Mouse (Mus musculus): ENCODE data around the gene Recql5. TPM values are rescaled to one million over a fixed set of nuclear protein-coding genes. Genes with fewer than 3 reads are reported as not detected.
A peak's percentile ranks its signal among the peaks of the same experiment; 100 is the strongest.

Gene Recql5
- polyA plus RNA-seq, 1 experiment from 2014 or later, result 20.2 TPM

- H3K27ac ChIP-seq (ENCODE audit: low read length), result no peak overlapping the region
- H3K4me2 ChIP-seq (replicated peaks; ENCODE audit: low read depth, low read length), result no peak overlapping the region
- H3K36me3 ChIP-seq (ENCODE audit: control insufficient read depth, insufficient read depth, low read length), result no peaks in the 10 kb centered on the region
- H3K9me3 ChIP-seq (ENCODE audit: control insufficient read depth, low read depth, low read length), result no peaks in the 10 kb centered on the region
- 71% methylated on average over 8 of the region's 8 CpGs for WGBS
- no peak overlapping the region for H3K9ac ChIP-seq (replicated peaks; ENCODE audit: low read depth, low read length)
- ATAC-seq (ENCODE audit: insufficient number of reproducible peaks, insufficient read depth, low FRiP score, low read depth), result no peak
- no peaks in the 10 kb centered on the region for H3K27me3 ChIP-seq (ENCODE audit: control insufficient read depth, insufficient read depth, low read length)
- no peak overlapping the region for H3K4me3 ChIP-seq (ENCODE audit: low read depth, low read length)
- no peaks in the 10 kb centered on the region for H3K4me1 ChIP-seq (ENCODE audit: control insufficient read depth, insufficient read depth, low read length)
These were observed 55.2 kb downstream of the Recql5 start for GRCm38 (mm10) chr11:115878071-115878470.

- H3K9ac ChIP-seq (replicated peaks; ENCODE audit: low read depth, low read length), result no peak overlapping the region
- ATAC-seq (ENCODE audit: insufficient number of reproducible peaks, insufficient read depth, low FRiP score, low read depth), result no peak; the same call in 1 of the 2 replicates
- no peak overlapping the region for H3K4me2 ChIP-seq (replicated peaks; ENCODE audit: low read depth, low read length)
- H3K27me3 ChIP-seq (ENCODE audit: control insufficient read depth, insufficient read depth, low read length), result no peaks in the 10 kb centered on the region
- 43% methylated on average over 6 of the region's 6 CpGs for WGBS
- no peaks in the 10 kb centered on the region for H3K9me3 ChIP-seq (ENCODE audit: control insufficient read depth, low read depth, low read length)
- no peaks in the 10 kb centered on the region for H3K36me3 ChIP-seq (ENCODE audit: control insufficient read depth, insufficient read depth, low read length)
- H3K4me1 ChIP-seq (ENCODE audit: control insufficient read depth, insufficient read depth, low read length), result no peaks in the 10 kb centered on the region
- H3K27ac ChIP-seq (ENCODE audit: low read length), result no peak overlapping the region
- H3K4me3 ChIP-seq (ENCODE audit: low read depth, low read length), result no peak overlapping the region
These were observed 56.0 kb downstream of the Recql5 start for GRCm38 (mm10) chr11:115877174-115877755.

- no peaks in the 10 kb centered on the region for H3K36me3 ChIP-seq (ENCODE audit: control insufficient read depth, insufficient read depth, low read length)
- H3K9ac ChIP-seq (replicated peaks; ENCODE audit: low read depth, low read length), result no peak overlapping the region
- no peaks in the 10 kb centered on the region for H3K4me1 ChIP-seq (ENCODE audit: control insufficient read depth, insufficient read depth, low read length)
- no peaks in the 10 kb centered on the region for H3K27me3 ChIP-seq (ENCODE audit: control insufficient read depth, insufficient read depth, low read length)
- no peak overlapping the region for H3K4me3 ChIP-seq (ENCODE audit: low read depth, low read length)
- 86% methylated on average over 5 of the region's 5 CpGs for WGBS
- no peak overlapping the region for H3K27ac ChIP-seq (ENCODE audit: low read length)
- ATAC-seq (ENCODE audit: insufficient number of reproducible peaks, insufficient read depth, low FRiP score, low read depth), result no peak
- no peaks in the 10 kb centered on the region for H3K9me3 ChIP-seq (ENCODE audit: control insufficient read depth, low read depth, low read length)
- H3K4me2 ChIP-seq (replicated peaks; ENCODE audit: low read depth, low read length), result no peak overlapping the region
These were observed 56.8 kb downstream of the Recql5 start for GRCm38 (mm10) chr11:115876438-115876837.

DNA sequence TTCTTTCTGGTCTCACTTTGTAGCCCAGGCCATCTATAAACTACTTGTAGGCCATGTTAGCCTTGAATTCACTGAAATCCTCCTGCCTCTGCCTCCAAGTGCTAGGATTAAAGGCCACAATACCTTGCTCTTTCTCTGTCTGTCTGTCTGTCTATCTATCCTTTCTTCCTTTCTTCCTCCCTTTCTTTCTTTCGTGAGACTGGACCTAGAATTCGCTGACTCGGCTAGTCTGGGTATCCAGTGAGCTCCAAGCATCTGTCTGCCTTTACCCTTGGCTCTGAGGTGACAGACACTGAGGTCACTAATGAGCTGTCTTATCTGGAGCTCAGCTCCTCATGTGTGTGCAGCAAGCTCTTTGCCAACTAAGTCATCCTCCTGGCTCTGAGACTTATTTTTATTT is 57.3 kb downstream of the Recql5 start:
- 87% methylated on average over 3 of the region's 3 CpGs for WGBS
- no peak overlapping the region for H3K27ac ChIP-seq (ENCODE audit: low read length)

GRCm38 (mm10) chr11:115872437-115872836 is 60.8 kb downstream of the Recql5 start:
- no peak for ATAC-seq (ENCODE audit: insufficient number of reproducible peaks, insufficient read depth, low FRiP score, low read depth)
- 55% methylated on average over 4 of the region's 4 CpGs for WGBS
- H3K4me3 ChIP-seq (ENCODE audit: low read depth, low read length), result no peak overlapping the region

More for the DNA sequence above, 57.3 kb downstream of the Recql5 start:
- ATAC-seq (ENCODE audit: insufficient number of reproducible peaks, insufficient read depth, low FRiP score, low read depth), result no peak
- no peak overlapping the region for H3K4me3 ChIP-seq (ENCODE audit: low read depth, low read length)
- H3K36me3 ChIP-seq (ENCODE audit: control insufficient read depth, insufficient read depth, low read length), result no peaks in the 10 kb centered on the region
- no peaks in the 10 kb centered on the region for H3K9me3 ChIP-seq (ENCODE audit: control insufficient read depth, low read depth, low read length)
- no peak overlapping the region for H3K4me2 ChIP-seq (replicated peaks; ENCODE audit: low read depth, low read length)
- no peaks in the 10 kb centered on the region for H3K27me3 ChIP-seq (ENCODE audit: control insufficient read depth, insufficient read depth, low read length)
- H3K4me1 ChIP-seq (ENCODE audit: control insufficient read depth, insufficient read depth, low read length), result no peaks in the 10 kb centered on the region
- no peak overlapping the region for H3K9ac ChIP-seq (replicated peaks; ENCODE audit: low read depth, low read length)

GRCm38 (mm10) chr11:115869393-115869792 is 63.9 kb downstream of the Recql5 start:
- no peak overlapping the region for H3K4me3 ChIP-seq (ENCODE audit: low read depth, low read length)
- no peaks in the 10 kb centered on the region for H3K4me1 ChIP-seq (ENCODE audit: control insufficient read depth, insufficient read depth, low read length)
- H3K27me3 ChIP-seq (ENCODE audit: control insufficient read depth, insufficient read depth, low read length), result no peaks in the 10 kb centered on the region
- no peak overlapping the region for H3K4me2 ChIP-seq (replicated peaks; ENCODE audit: low read depth, low read length)
- WGBS, result 64% methylated on average over 8 of the region's 8 CpGs
- no peak overlapping the region for H3K9ac ChIP-seq (replicated peaks; ENCODE audit: low read depth, low read length)
- no peaks in the 10 kb centered on the region for H3K36me3 ChIP-seq (ENCODE audit: control insufficient read depth, insufficient read depth, low read length)
- no peaks in the 10 kb centered on the region for H3K9me3 ChIP-seq (ENCODE audit: control insufficient read depth, low read depth, low read length)
- peak; percentile 50 for ATAC-seq (ENCODE audit: insufficient number of reproducible peaks, insufficient read depth, low FRiP score, low read depth)
- no peak overlapping the region for H3K27ac ChIP-seq (ENCODE audit: low read length)

More at GRCm38 (mm10) chr11:115872437-115872836, 60.8 kb downstream of the Recql5 start:
- no peak overlapping the region for H3K9ac ChIP-seq (replicated peaks; ENCODE audit: low read depth, low read length)
- H3K27ac ChIP-seq (ENCODE audit: low read length), result no peak overlapping the region
- no peaks in the 10 kb centered on the region for H3K9me3 ChIP-seq (ENCODE audit: control insufficient read depth, low read depth, low read length)
- no peaks in the 10 kb centered on the region for H3K27me3 ChIP-seq (ENCODE audit: control insufficient read depth, insufficient read depth, low read length)
- no peak overlapping the region for H3K4me2 ChIP-seq (replicated peaks; ENCODE audit: low read depth, low read length)
- H3K4me1 ChIP-seq (ENCODE audit: control insufficient read depth, insufficient read depth, low read length), result no peaks in the 10 kb centered on the region
- no peaks in the 10 kb centered on the region for H3K36me3 ChIP-seq (ENCODE audit: control insufficient read depth, insufficient read depth, low read length)

DNA sequence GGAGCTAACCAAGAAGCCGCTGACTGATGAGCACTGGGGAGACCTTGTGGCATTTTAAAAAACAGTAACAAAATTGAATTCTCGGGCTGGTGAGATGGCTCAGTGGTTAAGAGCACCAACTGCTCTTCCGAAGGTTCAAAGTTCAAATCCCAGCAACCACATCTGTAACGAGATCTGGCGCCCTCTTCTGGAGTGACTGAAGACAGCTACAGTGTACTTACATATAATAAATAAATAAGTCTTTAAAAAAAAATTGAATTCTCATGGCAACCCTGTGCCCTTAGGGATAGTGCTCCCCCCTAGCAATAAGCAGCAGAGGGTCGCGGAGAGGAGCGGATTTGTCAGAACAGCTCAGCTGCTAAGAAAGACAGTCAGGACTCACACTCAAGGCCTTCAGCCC is 69.4 kb downstream of the Recql5 start:
- no peak overlapping the region for H3K9ac ChIP-seq (replicated peaks; ENCODE audit: low read depth, low read length)
- H3K4me1 ChIP-seq (ENCODE audit: control insufficient read depth, insufficient read depth, low read length), result 0 out of 2 replicates have a peak, but pooled peaks cover 5% of the 10 kb centered on the region
- no peak overlapping the region for H3K4me3 ChIP-seq (ENCODE audit: low read depth, low read length)
- H3K9me3 ChIP-seq (ENCODE audit: control insufficient read depth, low read depth, low read length), result no peaks in the 10 kb centered on the region
- 79% methylated on average over 8 of the region's 8 CpGs for WGBS
- peaks cover 15% of the 10 kb centered on the region for H3K27me3 ChIP-seq (ENCODE audit: control insufficient read depth, insufficient read depth, low read length)
- no peak overlapping the region for H3K4me2 ChIP-seq (replicated peaks; ENCODE audit: low read depth, low read length)
- H3K36me3 ChIP-seq (ENCODE audit: control insufficient read depth, insufficient read depth, low read length), result no peaks in the 10 kb centered on the region
- no peak for ATAC-seq (ENCODE audit: insufficient number of reproducible peaks, insufficient read depth, low FRiP score, low read depth)
- no peak overlapping the region for H3K27ac ChIP-seq (ENCODE audit: low read length)

GRCm38 (mm10) chr11:115859143-115859945 is 73.9 kb downstream of the Recql5 start:
- Histone ChIP-seq H3K27me3 (ENCODE audit: control insufficient read depth, insufficient read depth, low read length) (peaks cover 27% of the 10 kb centered on the region), H3K9me3 (ENCODE audit: control insufficient read depth, low read depth, low read length) (no peaks in the 10 kb centered on the region), H3K36me3 (ENCODE audit: control insufficient read depth, insufficient read depth, low read length) (peaks cover 4% of the 10 kb centered on the region; the same call in 1 of the 2 replicates), H3K27ac (ENCODE audit: low read length) (no peak overlapping the region), H3K9ac (replicated peaks; ENCODE audit: low read depth, low read length) (peak overlapping the region; percentile 42; the same call in 1 of the 2 replicates), H3K4me1 (ENCODE audit: control insufficient read depth, insufficient read depth, low read length) (0 out of 2 replicates have a peak, but pooled peaks cover 5% of the 10 kb centered on the region), H3K4me2 (replicated peaks; ENCODE audit: low read depth, low read length) (peak overlapping the region; percentile 69), H3K4me3 (ENCODE audit: low read depth, low read length) (peak overlapping the region; percentile 39)
- ATAC-seq (ENCODE audit: insufficient number of reproducible peaks, insufficient read depth, low FRiP score, low read depth), result peak; percentile 83
- WGBS, result 2% methylated on average over 64 of the region's 75 CpGs

Measured in stomach, embryonic 14.5 days (tissue).